Mouse (Mus musculus): ENCODE data around the gene Casp7.

Gene Casp7

GRCm38 (mm10) chr19:56470286-56471020, 73.5 kb downstream of the Casp7 start:
- no peak for DNase-seq (ENCODE audit: low spot score)

DNA sequence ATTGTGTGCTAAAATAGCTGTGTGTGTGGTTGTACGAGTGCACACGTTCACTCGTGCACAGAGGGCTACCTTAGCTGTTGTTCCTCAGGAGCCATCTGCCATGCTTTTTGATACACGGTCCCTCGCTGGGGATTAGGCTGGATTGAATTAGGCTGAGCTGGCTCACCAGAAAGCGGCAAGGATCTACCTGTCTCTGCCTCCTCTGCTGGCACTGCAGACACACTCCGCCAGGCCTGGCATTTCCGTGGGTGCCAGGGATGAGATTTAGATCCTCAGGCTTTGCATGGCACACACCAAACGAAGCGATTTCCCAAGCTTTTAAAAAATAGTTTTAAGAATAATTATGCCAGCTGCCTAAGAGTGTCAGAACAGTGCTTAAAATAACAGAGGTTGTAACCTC, 75.0 kb downstream of the Casp7 start:
- no peak for DNase-seq (ENCODE audit: low spot score)

DNA sequence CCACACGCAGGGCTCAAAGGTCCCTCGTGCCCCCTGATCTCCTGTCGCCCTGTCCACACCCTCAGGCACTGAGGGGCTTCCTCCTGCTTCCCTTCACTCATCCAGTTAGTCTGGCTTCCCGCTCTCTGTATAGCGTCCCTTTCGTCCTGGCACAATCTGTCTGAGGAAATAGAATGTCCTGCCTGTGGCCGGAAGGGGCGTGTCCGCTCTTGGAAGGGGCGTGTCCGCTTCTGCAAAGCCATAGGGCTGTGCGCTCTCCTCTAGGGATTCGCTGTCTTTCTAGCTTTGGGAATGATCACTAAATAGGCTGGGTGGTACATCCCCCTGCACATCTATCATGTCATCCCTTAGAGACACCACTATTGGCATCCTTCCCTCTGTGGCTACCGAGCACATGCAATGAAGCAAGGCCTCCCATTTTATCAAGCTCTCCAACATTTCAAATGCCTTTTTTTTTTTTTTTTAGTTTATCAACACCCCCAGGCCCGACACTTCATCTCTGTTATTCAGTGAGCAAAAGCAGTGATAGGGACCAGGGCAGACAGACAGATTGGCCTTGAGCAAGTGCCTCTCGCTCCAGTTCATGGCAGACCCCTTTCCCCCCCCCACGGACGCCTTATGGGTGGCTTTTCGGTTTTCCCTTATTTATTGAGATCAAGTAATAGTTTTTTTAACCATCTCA, 78.1 kb downstream of the Casp7 start:
- DNase-seq (ENCODE audit: low spot score): no peak

GRCm38 (mm10) chr19:56476546-56476945, 79.6 kb downstream of the Casp7 start:
- DNase-seq (ENCODE audit: low spot score): no peak

- no peak for DNase-seq (ENCODE audit: low spot score)
Measured at GRCm38 (mm10) chr19:56477253-56477652, 80.3 kb downstream of the Casp7 start.

DNA sequence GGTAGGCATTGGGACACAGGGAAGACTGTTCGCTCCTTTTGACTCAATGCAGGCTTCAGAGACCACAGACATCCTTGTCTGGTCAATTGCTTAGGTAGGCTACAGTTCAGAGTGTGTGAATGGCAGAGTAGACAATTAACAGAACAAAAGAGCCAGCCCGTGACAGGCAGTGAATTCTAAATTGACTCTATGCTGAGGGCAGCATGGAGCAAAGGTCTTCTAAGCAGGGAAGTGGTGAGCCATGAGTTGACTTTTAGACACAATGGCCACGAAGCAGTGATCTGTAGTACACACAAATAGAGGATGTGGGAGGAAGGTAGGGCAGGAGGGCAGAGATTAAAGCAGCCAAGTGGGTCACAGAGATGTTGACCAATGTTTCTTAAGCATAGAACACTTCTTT, 80.9 kb downstream of the Casp7 start:
- DNase-seq (ENCODE audit: low spot score): no peak

DNA sequence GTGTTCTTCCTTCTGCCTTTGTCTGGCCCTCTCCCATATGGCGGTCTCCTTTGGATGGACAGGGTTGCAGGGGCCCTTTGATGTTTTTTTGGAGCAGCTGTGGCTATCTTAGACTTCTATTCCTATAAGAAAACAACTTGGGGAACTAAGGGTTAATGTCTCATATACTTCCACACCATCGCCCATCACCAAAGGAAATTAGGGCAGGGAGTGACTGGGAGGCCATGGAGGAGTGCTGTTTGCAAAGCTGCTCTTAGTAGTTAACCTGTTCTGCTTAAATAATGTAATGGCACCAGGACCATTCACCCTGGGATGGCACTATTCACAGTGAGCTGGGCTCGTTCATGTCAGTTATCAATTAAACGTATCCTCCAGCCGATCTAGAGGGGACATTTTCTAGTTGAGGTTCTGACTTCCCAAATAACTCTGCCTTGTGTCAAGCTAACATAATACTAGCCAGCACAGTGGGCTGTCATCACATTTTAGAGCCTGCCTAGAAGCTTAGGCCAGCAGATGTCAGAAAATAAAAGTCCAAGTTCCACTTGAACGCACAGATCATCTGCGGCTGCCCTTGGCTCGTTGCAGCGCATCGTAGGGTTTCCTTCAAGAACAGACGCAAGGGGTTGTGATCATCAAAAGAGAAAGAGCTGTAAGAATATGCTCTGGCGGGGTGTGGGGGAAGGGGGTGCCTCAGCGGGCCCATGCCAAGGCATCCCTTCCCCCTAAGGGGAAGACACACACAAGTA, 87.9 kb downstream of the Casp7 start:
- DNase-seq (ENCODE audit: low spot score): no peak

DNA sequence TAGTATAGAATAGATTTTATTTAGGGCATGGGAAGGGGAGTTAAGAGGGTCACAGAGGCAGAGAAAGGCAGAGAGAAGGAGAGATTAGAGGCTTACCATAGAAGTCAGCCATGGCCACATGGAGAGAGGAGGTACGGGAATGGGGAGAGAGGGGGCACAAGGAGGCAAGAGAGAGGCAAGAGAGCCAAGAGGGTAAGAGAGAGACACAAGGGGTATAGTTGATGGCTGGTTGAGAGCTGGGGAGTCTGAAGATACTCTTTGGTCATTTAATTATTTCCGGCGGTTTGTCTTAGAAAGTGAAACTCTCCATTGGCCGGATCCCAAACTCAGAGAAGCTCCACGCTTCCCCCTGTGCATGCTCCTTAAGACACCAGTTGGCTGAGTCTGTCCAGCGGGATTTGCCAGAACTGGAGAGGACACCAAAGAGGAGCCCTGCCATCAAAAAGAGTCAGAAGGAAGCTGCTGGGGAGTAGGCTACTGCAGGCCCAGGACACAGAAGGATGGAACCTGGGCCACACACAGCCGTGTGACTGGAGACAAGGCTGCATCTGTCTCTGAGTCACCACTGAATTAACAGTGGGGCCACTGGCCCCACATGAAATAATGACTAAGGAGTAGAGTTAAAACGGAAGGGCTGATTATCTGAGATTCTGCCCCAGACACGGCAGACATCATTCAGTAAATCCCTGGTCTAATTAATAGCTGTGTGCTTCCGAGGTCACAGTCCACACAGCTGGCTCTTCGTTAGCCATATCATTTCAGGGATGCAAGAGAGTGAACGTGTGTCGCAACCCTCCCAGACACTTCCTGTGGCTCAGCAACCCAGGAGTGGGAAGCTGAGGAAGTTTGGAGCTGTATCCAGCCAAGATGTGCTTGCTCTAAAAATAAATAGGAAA, 88.7 kb downstream of the Casp7 start:
- no peak for DNase-seq (ENCODE audit: low spot score)

DNA sequence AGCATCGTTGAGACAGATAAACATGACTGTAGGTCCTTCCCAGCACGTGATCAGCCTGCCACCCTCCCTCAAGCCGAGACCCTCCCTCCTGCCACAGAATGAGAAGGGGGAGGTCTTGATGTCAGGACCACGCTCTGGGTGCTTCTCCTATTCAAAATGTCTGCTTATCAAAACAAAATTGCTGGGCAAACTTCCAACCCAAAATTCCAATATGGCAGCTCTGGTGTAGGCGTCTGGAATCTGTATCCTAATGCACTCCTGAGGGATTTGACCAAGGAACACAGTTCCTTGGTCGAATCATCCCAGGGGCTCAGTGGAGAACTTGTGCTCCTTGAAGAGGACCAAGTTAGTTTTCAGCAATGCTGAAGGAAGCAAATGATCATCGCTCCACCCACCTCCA, 90.0 kb downstream of the Casp7 start:
- no peak for DNase-seq (ENCODE audit: low spot score)

DNA sequence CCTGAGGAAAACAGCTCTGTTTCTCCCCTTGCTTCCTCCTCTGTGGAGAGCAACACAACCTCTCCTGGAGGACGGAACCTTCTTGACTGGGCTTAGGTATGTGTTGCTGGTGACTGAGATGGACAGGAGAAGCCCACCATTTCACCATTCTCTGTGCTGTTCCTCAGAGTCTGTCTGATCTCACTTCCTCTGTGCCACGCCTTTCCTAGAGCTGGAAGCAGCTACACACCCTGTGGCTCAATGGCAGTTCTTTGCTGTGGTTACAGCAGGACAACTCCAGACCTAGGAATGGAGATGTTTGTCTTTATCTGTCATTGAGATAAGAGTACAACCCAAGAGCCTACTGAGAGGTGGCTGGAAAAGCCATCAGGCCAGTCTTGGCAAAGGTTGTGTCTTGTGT, 90.4 kb downstream of the Casp7 start:
- DNase-seq (ENCODE audit: low spot score): no peak

GRCm38 (mm10) chr19:56489601-56490000, 92.7 kb downstream of the Casp7 start:
- DNase-seq (ENCODE audit: low spot score): no peak

Measured in ovary, adult 18-20 months (tissue).